Mouse (Mus musculus) neural tube, embryonic 11.5 days (tissue): ENCODE data around the gene Fam186a. TPM values are rescaled to one million over a fixed set of nuclear protein-coding genes. Genes with fewer than 3 reads are reported as not detected.
"Not testable (repeated sequence)": the region's sequence is repeated elsewhere in the genome, so short reads cannot be mapped to it uniquely, and the experiment has no call there.

Source experiments
- ATAC-seq: fragments of 200-750 bp; cut with Nextera tagmentation; 2 replicates; pipeline ENCODE4 v1.8.0; 2017; ENCODE audit warnings: moderate number of reproducible peaks, mild to moderate bottlenecking, moderate TSS enrichment, moderate library complexity; ENCODE audit not compliant: insufficient read depth, low FRiP score, low TSS enrichment
- DNase-seq: peaks from one replicate; pipeline ENCODE4 v3.0.0-alpha.2; 2015; ENCODE audit warnings: low spot score
- H3K27ac ChIP-seq: fragments of 300-500 bp; sonication (generic); 2 replicates; pipeline ENCODE4 v1.5.1; 2014; ENCODE audit warnings: low read depth, mild to moderate bottlenecking, low read length
- H3K27me3 ChIP-seq: fragments of 300-500 bp; sonication (generic); 2 replicates; pipeline ENCODE4 v1.6.1; 2014; ENCODE audit warnings: mild to moderate bottlenecking, low read length, mixed read lengths; ENCODE audit not compliant: control insufficient read depth, insufficient read depth
- H3K36me3 ChIP-seq: fragments of 300-500 bp; sonication (generic); 2 replicates; pipeline ENCODE4 v1.6.1; 2014; ENCODE audit warnings: mild to moderate bottlenecking, low read length, moderate library complexity, mixed read lengths; ENCODE audit not compliant: control insufficient read depth, insufficient read depth
- H3K4me1 ChIP-seq: fragments of 300-500 bp; sonication (generic); 2 replicates; pipeline ENCODE4 v1.6.1; 2014; ENCODE audit warnings: low read length, mixed read lengths; ENCODE audit not compliant: control insufficient read depth, insufficient read depth
- H3K4me2 ChIP-seq: fragments of 300-500 bp; sonication (generic); 2 replicates; pipeline ENCODE4 v1.6.1; 2014; ENCODE audit warnings: low read depth, mild to moderate bottlenecking, moderate library complexity
- H3K4me3 ChIP-seq: fragments of 300-500 bp; sonication (generic); 2 replicates; pipeline ENCODE4 v1.5.1; 2014; ENCODE audit warnings: low read depth, low read length
- H3K9ac ChIP-seq: fragments of 300-500 bp; sonication (generic); 2 replicates; pipeline ENCODE4 v1.6.1; 2014; ENCODE audit warnings: mild to moderate bottlenecking, low read length
- H3K9me3 ChIP-seq: fragments of 300-500 bp; sonication (generic); 2 replicates; pipeline ENCODE4 v1.6.1; 2016; ENCODE audit warnings: low read length; ENCODE audit not compliant: control insufficient read depth
- WGBS: fragments of 180-500 bp; shearing (Covaris S2); extraction: QIAGEN DNeasy Blood & Tissue Kit; methylation state at CpG from one replicate; pipeline ENCODE4 v1.1.7; 2014; 5-methylcytosine and 5-hydroxymethylcytosine counted together
- polyA plus RNA-seq: library from polyadenylated mRNA; unstranded; fragments of >200 nt; fragmentation: Nextera tagmentation; extraction: Ambion mirVana; gene quantifications from 2 replicates; pipeline ENCODE4 v1.2.1, GENCODE M21; 2014

Gene Fam186a
- polyA plus RNA-seq, 1 experiment from 2014 or later, result not detected

- 49% methylated on average over 19 of the region's 19 CpGs for WGBS
- no peak for DNase-seq
- H3K27me3 ChIP-seq, result no peaks in the 10 kb centered on the region
- no peaks in the 10 kb centered on the region for H3K36me3 ChIP-seq
- no peak overlapping the region for H3K4me3 ChIP-seq
- no peak overlapping the region for H3K9ac ChIP-seq
- H3K4me2 ChIP-seq, result no peak overlapping the region
- no peak overlapping the region for H3K27ac ChIP-seq
- H3K9me3 ChIP-seq, result no peaks in the 10 kb centered on the region
- no peak for ATAC-seq
- no peaks in the 10 kb centered on the region for H3K4me1 ChIP-seq
Observed at GRCm38 (mm10) chr15:99890412-99891236, 76.2 kb downstream of the Fam186a start.

GRCm38 (mm10) chr15:99889275-99889874, 77.5 kb downstream of the Fam186a start:
- no peaks in the 10 kb centered on the region for H3K27me3 ChIP-seq
- no peak overlapping the region for H3K4me2 ChIP-seq
- H3K9ac ChIP-seq, result no peak overlapping the region
- WGBS, result 68% methylated on average over 8 of the region's 8 CpGs
- H3K4me3 ChIP-seq, result no peak overlapping the region
- no peaks in the 10 kb centered on the region for H3K9me3 ChIP-seq
- DNase-seq (no peak), ATAC-seq (no peak)
- H3K4me1 ChIP-seq, result no peaks in the 10 kb centered on the region
- H3K36me3 ChIP-seq, result no peaks in the 10 kb centered on the region
- H3K27ac ChIP-seq, result no peak overlapping the region

GRCm38 (mm10) chr15:99887130-99887529, 79.7 kb downstream of the Fam186a start:
- H3K27ac ChIP-seq, H3K4me1 ChIP-seq, H3K9me3 ChIP-seq, DNase-seq, H3K4me2 ChIP-seq, H3K9ac ChIP-seq, H3K36me3 ChIP-seq, H3K4me3 ChIP-seq, H3K27me3 ChIP-seq, ATAC-seq: not testable (repeated sequence)
- WGBS, result 95% methylated on average over 2 of the region's 2 CpGs

GRCm38 (mm10) chr15:99884038-99884437, 82.8 kb downstream of the Fam186a start:
- Histone ChIP-seq H3K9me3 (no peaks in the 10 kb centered on the region), H3K4me2 (no peak overlapping the region), H3K27me3 (no peaks in the 10 kb centered on the region), H3K9ac (no peak overlapping the region), H3K27ac (no peak overlapping the region), H3K4me1 (no peaks in the 10 kb centered on the region), H3K36me3 (no peaks in the 10 kb centered on the region), H3K4me3 (no peak overlapping the region)
- no peak for DNase-seq
- WGBS, result 92% methylated on average over 12 of the region's 12 CpGs
- ATAC-seq, result no peak

GRCm38 (mm10) chr15:99878541-99878940, 88.3 kb downstream of the Fam186a start:
- 93% methylated on average over 5 of the region's 5 CpGs for WGBS
- H3K9ac ChIP-seq, result no peak overlapping the region
- no peaks in the 10 kb centered on the region for H3K27me3 ChIP-seq
- no peaks in the 10 kb centered on the region for H3K9me3 ChIP-seq
- H3K4me3 ChIP-seq, result no peak overlapping the region
- H3K4me2 ChIP-seq, result no peak overlapping the region
- H3K4me1 ChIP-seq, result 0 out of 2 replicates have a peak, but pooled peaks cover 3% of the 10 kb centered on the region
- ATAC-seq (no peak), DNase-seq (no peak)
- no peak overlapping the region for H3K27ac ChIP-seq
- H3K36me3 ChIP-seq, result no peaks in the 10 kb centered on the region

- H3K9me3 ChIP-seq, result no peaks in the 10 kb centered on the region
- ATAC-seq (peak; percentile 78), DNase-seq (peak; percentile 92)
- H3K4me3 ChIP-seq, result peak within 1 kb of the TSS; percentile 62
- H3K27me3 ChIP-seq, result no peaks in the 10 kb centered on the region
- H3K4me1 ChIP-seq, result 0 out of 2 replicates have a peak, but pooled peaks cover 3% of the 10 kb centered on the region
- H3K4me2 ChIP-seq, result peak within 1 kb of the TSS; percentile 96
- H3K27ac ChIP-seq, result no peak within 1 kb of the TSS
- WGBS, result 1% methylated on average over 36 of the region's 38 CpGs
- peak within 1 kb of the TSS; percentile 67 for H3K9ac ChIP-seq
- H3K36me3 ChIP-seq, result no peaks in the 10 kb centered on the region
Observed at GRCm38 (mm10) chr15:99875334-99875869, 91.5 kb downstream of the Fam186a start, which contains the start of gene Lima1. Gene Lima1, minus strand, starts transcription at chr15:99875456.

- Histone ChIP-seq H3K27ac (no peak overlapping the region), H3K4me3 (peak overlapping the region; percentile 62), H3K27me3 (no peaks in the 10 kb centered on the region), H3K36me3 (no peaks in the 10 kb centered on the region), H3K4me1 (0 out of 2 replicates have a peak, but pooled peaks cover 3% of the 10 kb centered on the region), H3K4me2 (peak overlapping the region; percentile 96), H3K9ac (peak overlapping the region; percentile 67), H3K9me3 (no peaks in the 10 kb centered on the region)
- 6% methylated on average over 30 of the region's 30 CpGs for WGBS
- DNase-seq (peak; percentile 25), ATAC-seq (peak; percentile 53)
Observed at GRCm38 (mm10) chr15:99874612-99875333, 92.1 kb downstream of the Fam186a start.

GRCm38 (mm10) chr15:99872543-99872942, 94.3 kb downstream of the Fam186a start:
- Histone ChIP-seq H3K4me3 (no peak overlapping the region), H3K36me3 (no peaks in the 10 kb centered on the region), H3K4me2 (no peak overlapping the region), H3K4me1 (0 out of 2 replicates have a peak, but pooled peaks cover 3% of the 10 kb centered on the region), H3K27me3 (no peaks in the 10 kb centered on the region), H3K9ac (no peak overlapping the region), H3K27ac (no peak overlapping the region), H3K9me3 (no peaks in the 10 kb centered on the region)
- ATAC-seq (no peak), DNase-seq (no peak)
- WGBS, result 84% methylated on average over 3 of the region's 3 CpGs
